Mouse (Mus musculus) cortical plate, adult 2 months (tissue): ENCODE results near the gene Slc23a2. TPM values are rescaled to one million over a fixed set of nuclear protein-coding genes. Genes with fewer than 3 reads are reported as not detected.
A peak's percentile ranks its signal among the peaks of the same experiment; 100 is the strongest.

ENCODE experiments used
- H3K27ac ChIP-seq: fragments of 200-500 bp; 2 replicates; pipeline ENCODE4 v1.5.1; 2012; ENCODE audit warnings: low read length, control low read depth, inconsistent platforms; ENCODE audit not compliant: insufficient read depth
- H3K4me1 ChIP-seq: fragments of 200-500 bp; 2 replicates; pipeline ENCODE4 v1.6.1; 2011; ENCODE audit warnings: low read length; ENCODE audit not compliant: control insufficient read depth, insufficient read depth
- H3K4me3 ChIP-seq: fragments of 200-500 bp; 2 replicates; pipeline ENCODE4 v1.5.1; 2011; ENCODE audit warnings: mild to moderate bottlenecking, low read length, control low read depth; ENCODE audit not compliant: insufficient read depth
- CTCF ChIP-seq: fragments of 200-500 bp; IDR thresholded peaks from 2 replicates; pipeline ENCODE4 v1.5.1; 2011; ENCODE audit warnings: mild to moderate bottlenecking, control low read depth, low read length; ENCODE audit not compliant: insufficient read depth; ENCODE audit errors: extremely low read depth
- POLR2A ChIP-seq: fragments of 200-500 bp; IDR thresholded peaks from 2 replicates; pipeline ENCODE4 v1.6.1; 2011; ENCODE audit warnings: mild to moderate bottlenecking, low read length, control low read depth; ENCODE audit not compliant: insufficient read depth; ENCODE audit errors: extremely low read depth
- polyA plus RNA-seq: library from polyadenylated mRNA; depleted of rRNA; stranded (reverse); fragments of >200 nt; gene quantifications from 2 replicates; pipeline ENCODE4 v1.2.3, GENCODE M21; 2012

The Slc23a2 gene
- polyA plus RNA-seq, 1 experiment = 109 TPM

DNA sequence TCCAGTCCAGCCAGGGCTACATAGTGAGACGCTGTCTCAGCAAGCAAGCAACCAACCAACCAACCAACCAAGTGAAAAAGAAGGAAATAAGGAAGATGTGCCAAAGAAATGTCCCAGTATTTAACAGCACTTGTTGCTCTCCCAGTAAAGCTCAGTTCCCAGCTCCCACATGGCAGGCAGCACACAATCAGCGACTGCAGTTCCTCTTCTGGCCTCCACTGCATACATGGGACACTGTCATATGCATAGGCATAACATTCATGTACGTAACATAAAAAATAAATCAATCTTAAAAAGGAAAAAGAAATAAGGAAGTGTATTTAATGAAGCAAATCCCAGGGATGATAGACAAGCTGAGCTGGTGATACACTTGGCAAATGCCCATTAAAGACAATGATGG is 23.9 kb downstream of the Slc23a2 start:
- Histone ChIP-seq H3K4me3 (no peak overlapping the region), H3K27ac (no peak overlapping the region), H3K4me1 (peaks cover 5% of the 10 kb centered on the region)
- TF ChIP-seq POLR2A (no peak), CTCF (no peak)

- peaks cover 5% of the 10 kb centered on the region for H3K4me1 ChIP-seq
Observed at GRCm38 (mm10) chr2:132118646-132119045, 26.3 kb downstream of the Slc23a2 start.

GRCm38 (mm10) chr2:132115936-132116335 is 29.0 kb downstream of the Slc23a2 start:
- Histone ChIP-seq H3K4me1 (peaks cover 7% of the 10 kb centered on the region), H3K27ac (no peak overlapping the region), H3K4me3 (no peak overlapping the region)
- TF ChIP-seq CTCF (no peak), POLR2A (no peak)

More at GRCm38 (mm10) chr2:132118646-132119045, 26.3 kb downstream of the Slc23a2 start:
- TF ChIP-seq CTCF = no peak
- no peak for TF ChIP-seq POLR2A
- Histone ChIP-seq H3K4me3 (no peak overlapping the region), H3K27ac (no peak overlapping the region)

- no peak overlapping the region for H3K4me3 ChIP-seq
- H3K27ac ChIP-seq = no peak overlapping the region
- peaks cover 8% of the 10 kb centered on the region for H3K4me1 ChIP-seq
- TF ChIP-seq CTCF = no peak
Observed at GRCm38 (mm10) chr2:132115344-132115743, 29.6 kb downstream of the Slc23a2 start.

DNA sequence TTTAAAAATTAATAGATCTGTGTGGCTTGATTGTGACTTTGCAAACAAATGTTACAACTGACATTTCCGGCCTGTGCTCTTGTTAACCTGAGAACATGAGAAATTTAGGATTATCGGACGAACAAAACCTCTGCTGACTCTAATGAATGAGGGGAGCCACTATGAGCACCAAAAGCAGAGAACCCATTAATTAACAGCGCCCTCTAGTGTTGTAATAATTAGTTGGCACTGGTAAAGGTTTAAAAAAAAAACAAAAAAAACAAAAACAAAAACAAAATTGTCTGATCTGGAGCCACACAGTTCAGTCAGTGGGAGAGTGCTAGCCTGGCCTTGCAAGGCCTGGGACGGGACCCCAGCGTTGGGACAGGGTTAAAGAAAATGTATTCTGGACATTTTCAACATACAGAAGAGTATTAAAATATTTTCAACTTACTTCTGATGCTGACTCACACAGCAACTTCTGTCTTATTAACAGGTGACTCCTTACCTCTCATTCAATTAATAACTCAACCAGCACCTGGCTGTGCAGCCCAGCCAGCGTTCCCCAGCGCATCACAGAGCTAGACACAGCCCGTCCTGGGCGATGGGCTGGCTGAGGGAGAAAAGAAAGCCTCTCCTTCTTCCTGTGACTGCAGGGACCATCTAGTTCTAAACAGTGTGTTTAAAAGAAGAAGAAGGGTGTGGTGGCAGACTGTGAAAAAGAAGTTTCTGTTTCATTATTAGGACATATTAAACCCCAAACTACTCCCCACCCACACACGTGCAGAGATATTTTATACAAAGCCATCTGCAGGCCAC is 30.7 kb downstream of the Slc23a2 start:
- Histone ChIP-seq H3K4me1 (peaks cover 8% of the 10 kb centered on the region), H3K4me3 (no peak overlapping the region), H3K27ac (no peak overlapping the region)
- no peak for TF ChIP-seq POLR2A
- TF ChIP-seq CTCF = peak; percentile 10; the same call in 1 of the 2 replicates

- Histone ChIP-seq H3K4me3 (no peak overlapping the region), H3K4me1 (peaks cover 8% of the 10 kb centered on the region), H3K27ac (no peak overlapping the region)
- TF ChIP-seq POLR2A (no peak), CTCF (no peak)
Observed at GRCm38 (mm10) chr2:132112319-132112718, 32.6 kb downstream of the Slc23a2 start.

DNA sequence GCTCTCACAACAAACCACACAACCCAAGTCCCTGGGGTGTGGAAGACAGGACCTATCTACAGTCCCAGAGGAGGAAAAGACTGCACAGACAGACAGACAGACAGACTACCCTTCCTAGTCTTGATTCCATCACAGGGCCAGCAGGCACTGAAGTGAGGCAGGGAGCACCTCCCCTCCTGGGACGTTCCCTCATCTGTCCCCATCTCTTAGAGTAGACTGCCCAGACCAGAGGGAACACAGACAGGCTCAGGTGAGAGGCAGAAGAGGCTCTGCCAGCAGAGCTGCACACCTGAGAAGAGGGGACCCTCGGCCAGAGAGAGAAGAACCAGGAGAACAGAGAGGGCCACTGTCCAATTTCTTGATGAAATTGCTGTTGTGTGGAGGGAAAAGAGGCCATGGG is 33.0 kb downstream of the Slc23a2 start:
- Histone ChIP-seq H3K27ac (no peak overlapping the region), H3K4me1 (peaks cover 10% of the 10 kb centered on the region), H3K4me3 (no peak overlapping the region)
- TF ChIP-seq POLR2A (no peak), CTCF (no peak)

DNA sequence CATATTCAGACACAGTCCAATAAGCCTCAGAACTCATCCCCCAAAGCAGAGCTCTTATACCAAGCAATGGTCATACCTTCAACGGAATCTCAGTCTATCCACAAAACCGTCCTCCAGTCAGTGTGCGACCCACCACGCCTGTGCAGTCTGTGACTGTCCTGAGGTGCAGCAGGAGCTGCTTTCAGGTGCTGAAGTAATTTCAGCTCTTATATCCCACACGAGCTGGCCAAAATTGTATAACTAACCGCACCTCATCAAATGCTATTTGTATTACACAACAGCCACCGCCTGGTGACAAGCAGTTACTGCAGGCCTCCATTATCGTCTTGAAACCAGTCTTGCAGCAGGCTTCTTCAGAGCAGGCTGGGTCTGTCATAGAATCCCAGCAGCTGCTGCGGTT is 33.6 kb downstream of the Slc23a2 start:
- TF ChIP-seq POLR2A (peak; percentile 82), CTCF (peak; percentile 85)
- Histone ChIP-seq H3K4me1 (peaks cover 14% of the 10 kb centered on the region), H3K27ac (peak overlapping the region; percentile 25), H3K4me3 (peak overlapping the region; percentile 25)

DNA sequence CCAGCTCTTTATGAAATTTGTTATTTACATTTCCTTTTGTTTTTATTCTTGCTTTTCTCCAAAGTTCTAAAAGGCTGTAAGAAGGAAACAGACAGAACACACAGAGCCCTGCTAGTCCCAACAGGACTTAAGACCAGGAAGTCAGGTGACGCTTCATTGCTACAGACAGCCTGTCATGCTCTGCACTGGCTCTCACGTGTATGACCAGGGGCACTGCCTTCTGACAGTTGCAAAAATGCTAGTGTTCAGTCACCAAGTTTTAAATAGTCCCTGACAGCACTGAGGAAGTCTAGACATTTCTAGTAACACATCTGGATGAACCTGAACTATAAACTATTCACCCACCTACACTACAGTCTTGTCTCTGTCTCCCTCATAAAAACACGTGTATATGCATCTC is 34.2 kb downstream of the Slc23a2 start:
- TF ChIP-seq CTCF (no peak), POLR2A (no peak)
- peak overlapping the region; percentile 25 for H3K4me3 ChIP-seq

GRCm38 (mm10) chr2:132108988-132109387 is 35.9 kb downstream of the Slc23a2 start:
- TF ChIP-seq POLR2A (no peak), CTCF (no peak)
- peaks cover 13% of the 10 kb centered on the region for H3K4me1 ChIP-seq
- no peak overlapping the region for H3K4me3 ChIP-seq
- no peak overlapping the region for H3K27ac ChIP-seq

More for the DNA sequence above, 34.2 kb downstream of the Slc23a2 start:
- Histone ChIP-seq H3K4me1 (peaks cover 14% of the 10 kb centered on the region), H3K27ac (peak overlapping the region; percentile 25; the same call in 1 of the 2 replicates)

- Histone ChIP-seq H3K4me3 (no peak overlapping the region), H3K4me1 (peaks cover 11% of the 10 kb centered on the region), H3K27ac (no peak overlapping the region)
- TF ChIP-seq POLR2A (no peak), CTCF (no peak)
Observed at GRCm38 (mm10) chr2:132107611-132108010, 37.3 kb downstream of the Slc23a2 start.
